Mouse (Mus musculus) hematopoietic stem cell, adult 5-6 weeks (primary cell): ENCODE measurements around the gene Fry. TPM values are rescaled to one million over a fixed set of nuclear protein-coding genes. Genes with fewer than 3 reads are reported as not detected.

Experiments used
- ATAC-seq, 2 experiments: fragments of 125-278 bp in 1 of 2; replicated peaks in 1 of 2; 2 replicates each; pipeline ENCODE4 v1.8.0; 2016 to 2017; ENCODE audit warnings: inconsistent platforms in 2 of 2, mild to moderate bottlenecking in 2 of 2, moderate number of reproducible peaks in 2 of 2, low read depth in 1 of 2, moderate TSS enrichment in 1 of 2; ENCODE audit not compliant: low FRiP score in 2 of 2, poor library complexity in 2 of 2, severe bottlenecking in 2 of 2, insufficient read depth in 1 of 2, low TSS enrichment in 1 of 2
- total RNA-seq: library from RNA; stranded (forward); fragments of 172-1452, 232-1000 nt; gene quantifications from 2 replicates; pipeline ENCODE4 v1.2.3, GENCODE M21; 2017

Gene Fry
- total RNA-seq, 1 experiment from 2014 or later: 28.2 TPM

GRCm38 (mm10) chr5:150314582-150314981, 196.1 kb downstream of the Fry start:
- no peak for ATAC-seq

GRCm38 (mm10) chr5:150325411-150325810, 207.0 kb downstream of the Fry start:
- no peak for ATAC-seq

GRCm38 (mm10) chr5:150328686-150329085, 210.2 kb downstream of the Fry start:
- ATAC-seq: no peak

- no peak for ATAC-seq
These were observed 213.4 kb downstream of the Fry start for GRCm38 (mm10) chr5:150331821-150332220.

- no peak for ATAC-seq
These were observed 214.4 kb downstream of the Fry start for GRCm38 (mm10) chr5:150332810-150333209.

- ATAC-seq: no peak
These were observed 214.9 kb downstream of the Fry start for GRCm38 (mm10) chr5:150333328-150333731.

GRCm38 (mm10) chr5:150336451-150336850, 218.0 kb downstream of the Fry start:
- no peak for ATAC-seq

GRCm38 (mm10) chr5:150337696-150338095, 219.3 kb downstream of the Fry start:
- ATAC-seq: no peak

GRCm38 (mm10) chr5:150340944-150341343, 222.5 kb downstream of the Fry start:
- no peak for ATAC-seq

GRCm38 (mm10) chr5:150342139-150342538, 223.7 kb downstream of the Fry start:
- no peak for ATAC-seq

GRCm38 (mm10) chr5:150345946-150346345, 227.5 kb downstream of the Fry start:
- ATAC-seq: no peak

- ATAC-seq: no peak
These were observed 227.9 kb downstream of the Fry start for GRCm38 (mm10) chr5:150346378-150346777.

GRCm38 (mm10) chr5:150347845-150348244, 229.4 kb downstream of the Fry start:
- ATAC-seq: no peak

GRCm38 (mm10) chr5:150348302-150348701, 229.9 kb downstream of the Fry start:
- ATAC-seq: no peak

GRCm38 (mm10) chr5:150351191-150351590, 232.7 kb downstream of the Fry start:
- ATAC-seq: no peak

GRCm38 (mm10) chr5:150358671-150359070, 240.2 kb downstream of the Fry start:
- no peak for ATAC-seq

- ATAC-seq: no peak
These were observed 243.8 kb downstream of the Fry start for GRCm38 (mm10) chr5:150362241-150362640.

GRCm38 (mm10) chr5:150364621-150365020, 246.2 kb downstream of the Fry start:
- no peak for ATAC-seq

- no peak for ATAC-seq
These were observed 248.6 kb downstream of the Fry start for GRCm38 (mm10) chr5:150367027-150367426.

- no peak for ATAC-seq
These were observed 251.8 kb downstream of the Fry start for GRCm38 (mm10) chr5:150370291-150370690.
